Mouse (Mus musculus): ENCODE measurements around the gene Vmn1r236. TPM values are rescaled to one million over a fixed set of nuclear protein-coding genes. Genes with fewer than 3 reads are reported as not detected.

Vmn1r236 gene
- polyA plus RNA-seq (2014; fragmentation: Nextera tagmentation; extraction: Ambion mirVana) = not detected in 2 replicates

DNA sequence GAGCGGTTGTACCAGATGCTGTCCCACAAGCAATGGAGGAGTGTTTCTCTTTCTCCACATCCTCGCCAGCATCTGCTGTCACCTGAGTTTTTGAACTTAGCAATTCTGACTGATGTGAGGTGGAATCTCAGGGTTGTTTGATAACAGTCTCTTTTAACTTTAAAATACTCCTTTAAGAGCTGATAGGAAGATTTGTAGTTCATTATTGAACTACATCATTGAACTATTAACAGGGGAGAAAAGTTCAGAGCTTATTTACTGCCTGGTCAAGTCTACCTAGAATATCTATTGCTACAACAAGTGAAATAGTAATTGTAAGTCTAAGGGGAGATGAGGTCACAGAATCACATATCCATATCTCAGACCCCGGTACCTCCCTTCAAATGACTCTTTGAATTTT is at the start of gene Vmn1r236:
Gene Vmn1r236, plus strand, starts transcription at position 301 of the 400 bp plus-strand sequence.
- no peak for ATAC-seq (replicated peaks; ENCODE audit: low FRiP score)
- DNase-seq (ENCODE audit: low spot score) = no peak
- H3K4me2 ChIP-seq (ENCODE audit: low read depth, low read length, severe bottlenecking) = no peak within 1 kb of the TSS
- H3K4me3 ChIP-seq (ENCODE audit: low read depth, low read length) = no peak within 1 kb of the TSS
- H3K4me1 ChIP-seq (replicated peaks; ENCODE audit: control insufficient read depth, insufficient read depth, low read length) = no peaks in the 10 kb centered on the region
- H3K27me3 ChIP-seq (ENCODE audit: control insufficient read depth, insufficient read depth, low read length) = no peaks in the 10 kb centered on the region
- no peaks in the 10 kb centered on the region for H3K9me3 ChIP-seq (ENCODE audit: control insufficient read depth, low read length)
- H3K27ac ChIP-seq (ENCODE audit: low read depth, low read length) = no peak within 1 kb of the TSS
- WGBS = 81% methylated on average over 3 of the region's 3 CpGs
- no peak within 1 kb of the TSS for H3K9ac ChIP-seq (ENCODE audit: low read length)
- H3K36me3 ChIP-seq (ENCODE audit: control insufficient read depth, insufficient read depth, low read length) = no peaks in the 10 kb centered on the region

DNA sequence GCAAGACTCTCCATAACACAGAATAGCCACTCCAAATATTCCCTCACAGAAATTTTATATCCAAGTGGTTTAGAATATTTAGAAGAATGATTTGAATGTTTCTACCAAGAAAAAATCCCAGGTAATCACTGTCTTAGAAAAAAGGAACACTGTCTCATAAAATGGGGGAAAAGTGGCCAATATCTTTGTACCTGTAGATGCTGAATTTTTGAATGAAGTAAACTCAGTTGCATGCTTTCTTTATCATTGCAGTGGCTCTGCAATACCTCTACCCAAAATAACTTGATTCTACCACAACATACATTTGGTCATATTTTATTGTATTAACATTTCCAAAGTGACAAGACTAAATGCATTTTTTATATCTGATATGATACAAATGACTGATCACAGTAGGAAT is 26.6 kb upstream of the Vmn1r236 start, which contains the start of gene Vmn1r235:
Gene Vmn1r235, plus strand, starts transcription at position 301 of the 400 bp plus-strand sequence.
- H3K4me3 ChIP-seq (ENCODE audit: low read depth, low read length) = no peak within 1 kb of the TSS
- DNase-seq (ENCODE audit: low spot score) (no peak), ATAC-seq (replicated peaks; ENCODE audit: low FRiP score) (no peak)
- no peaks in the 10 kb centered on the region for H3K4me1 ChIP-seq (replicated peaks; ENCODE audit: control insufficient read depth, insufficient read depth, low read length)
- H3K36me3 ChIP-seq (ENCODE audit: control insufficient read depth, insufficient read depth, low read length) = no peaks in the 10 kb centered on the region
- no peak within 1 kb of the TSS for H3K9ac ChIP-seq (ENCODE audit: low read length)
- no peaks in the 10 kb centered on the region for H3K27me3 ChIP-seq (ENCODE audit: control insufficient read depth, insufficient read depth, low read length)
- no peak within 1 kb of the TSS for H3K4me2 ChIP-seq (ENCODE audit: low read depth, low read length, severe bottlenecking)
- no peak within 1 kb of the TSS for H3K27ac ChIP-seq (ENCODE audit: low read depth, low read length)
- H3K9me3 ChIP-seq (ENCODE audit: control insufficient read depth, low read length) = no peaks in the 10 kb centered on the region; the same call in 1 of the 2 replicates

DNA sequence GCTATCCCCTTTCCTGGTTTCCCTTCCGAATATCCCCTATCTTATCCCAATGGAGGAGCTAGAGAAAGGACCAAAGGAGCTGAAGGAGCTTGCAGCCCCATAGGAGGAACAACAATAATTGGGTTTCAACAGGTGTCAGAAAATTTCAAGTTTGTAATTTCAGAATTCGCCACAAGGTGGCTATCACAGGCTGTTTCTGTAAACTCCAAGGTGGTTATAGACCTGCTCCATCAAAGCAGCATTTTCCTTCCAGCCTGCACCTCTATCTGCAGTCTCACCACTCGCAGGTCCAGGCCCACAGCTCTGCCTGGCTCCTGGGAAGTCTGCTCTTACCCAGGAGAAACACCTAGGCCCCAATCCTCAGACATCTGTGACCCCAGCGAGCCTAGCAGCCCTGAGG is 10.6 kb upstream of the Vmn1r236 start:
- Histone ChIP-seq H3K9me3 (ENCODE audit: control insufficient read depth, low read length) (no peaks in the 10 kb centered on the region; the same call in 1 of the 2 replicates), H3K27me3 (ENCODE audit: control insufficient read depth, insufficient read depth, low read length) (no peaks in the 10 kb centered on the region), H3K4me3 (ENCODE audit: low read depth, low read length) (no peak overlapping the region), H3K4me1 (replicated peaks; ENCODE audit: control insufficient read depth, insufficient read depth, low read length) (no peaks in the 10 kb centered on the region), H3K9ac (ENCODE audit: low read length) (no peak overlapping the region), H3K27ac (ENCODE audit: low read depth, low read length) (no peak overlapping the region), H3K36me3 (ENCODE audit: control insufficient read depth, insufficient read depth, low read length) (no peaks in the 10 kb centered on the region), H3K4me2 (ENCODE audit: low read depth, low read length, severe bottlenecking) (no peak overlapping the region)
- WGBS = 10% methylated on average over 4 of the region's 4 CpGs
- DNase-seq (ENCODE audit: low spot score) = peak; percentile 49
- no peak for ATAC-seq (replicated peaks; ENCODE audit: low FRiP score)

DNA sequence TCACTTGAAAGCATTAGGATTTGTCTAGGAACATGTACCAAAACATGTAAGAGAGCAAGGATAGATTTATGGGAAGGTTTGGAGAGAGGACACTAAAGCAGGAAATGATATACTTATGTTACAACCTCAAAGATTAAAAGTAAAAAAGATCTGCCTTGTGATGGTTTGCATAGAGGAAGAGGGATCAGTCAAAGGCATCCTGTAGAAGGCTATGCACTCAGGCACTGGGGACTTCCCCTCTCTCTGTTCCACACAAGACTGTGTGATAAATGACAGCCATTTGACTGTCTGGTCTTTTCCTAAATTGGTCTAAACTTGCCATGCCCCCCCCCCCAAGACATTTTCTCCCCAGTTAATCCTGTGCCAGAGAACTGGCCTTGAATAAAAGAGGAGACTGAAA is 1.7 kb downstream of the Vmn1r236 start:
- Histone ChIP-seq H3K9me3 (ENCODE audit: control insufficient read depth, low read length) (no peaks in the 10 kb centered on the region), H3K27ac (ENCODE audit: low read depth, low read length) (no peak overlapping the region)
- ATAC-seq (replicated peaks; ENCODE audit: low FRiP score) = no peak

DNA sequence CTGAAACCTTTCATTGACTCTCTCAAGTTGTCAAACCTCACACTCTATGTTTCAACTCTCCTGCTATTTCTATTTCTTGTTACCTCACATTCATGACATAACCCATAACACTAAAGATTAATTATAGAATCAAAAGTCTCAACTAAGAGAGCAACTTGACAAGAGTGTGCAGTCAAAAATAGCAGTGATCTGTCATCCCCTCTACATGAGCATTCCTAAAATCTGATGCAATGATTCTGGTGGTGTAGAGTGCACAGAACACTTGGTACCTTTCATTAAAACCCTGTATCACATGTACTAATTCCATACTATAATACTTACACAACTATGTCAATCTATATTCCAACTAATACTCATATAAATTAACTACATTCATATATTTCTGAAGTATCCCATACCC is 7.0 kb downstream of the Vmn1r236 start:
- Histone ChIP-seq H3K9me3 (ENCODE audit: control insufficient read depth, low read length) (no peaks in the 10 kb centered on the region), H3K4me2 (ENCODE audit: low read depth, low read length, severe bottlenecking) (no peak overlapping the region), H3K27me3 (ENCODE audit: control insufficient read depth, insufficient read depth, low read length) (no peaks in the 10 kb centered on the region), H3K4me3 (ENCODE audit: low read depth, low read length) (no peak overlapping the region), H3K27ac (ENCODE audit: low read depth, low read length) (no peak overlapping the region), H3K9ac (ENCODE audit: low read length) (no peak overlapping the region), H3K4me1 (replicated peaks; ENCODE audit: control insufficient read depth, insufficient read depth, low read length) (no peaks in the 10 kb centered on the region), H3K36me3 (ENCODE audit: control insufficient read depth, insufficient read depth, low read length) (no peaks in the 10 kb centered on the region)
- ATAC-seq (replicated peaks; ENCODE audit: low FRiP score) = no peak
- no peak for DNase-seq (ENCODE audit: low spot score)

More for the DNA sequence above, 1.7 kb downstream of the Vmn1r236 start:
- Histone ChIP-seq H3K4me1 (replicated peaks; ENCODE audit: control insufficient read depth, insufficient read depth, low read length) (no peaks in the 10 kb centered on the region), H3K36me3 (ENCODE audit: control insufficient read depth, insufficient read depth, low read length) (no peaks in the 10 kb centered on the region), H3K9ac (ENCODE audit: low read length) (no peak overlapping the region), H3K27me3 (ENCODE audit: control insufficient read depth, insufficient read depth, low read length) (no peaks in the 10 kb centered on the region), H3K4me3 (ENCODE audit: low read depth, low read length) (no peak overlapping the region), H3K4me2 (ENCODE audit: low read depth, low read length, severe bottlenecking) (no peak overlapping the region)
- DNase-seq (ENCODE audit: low spot score) = no peak

DNA sequence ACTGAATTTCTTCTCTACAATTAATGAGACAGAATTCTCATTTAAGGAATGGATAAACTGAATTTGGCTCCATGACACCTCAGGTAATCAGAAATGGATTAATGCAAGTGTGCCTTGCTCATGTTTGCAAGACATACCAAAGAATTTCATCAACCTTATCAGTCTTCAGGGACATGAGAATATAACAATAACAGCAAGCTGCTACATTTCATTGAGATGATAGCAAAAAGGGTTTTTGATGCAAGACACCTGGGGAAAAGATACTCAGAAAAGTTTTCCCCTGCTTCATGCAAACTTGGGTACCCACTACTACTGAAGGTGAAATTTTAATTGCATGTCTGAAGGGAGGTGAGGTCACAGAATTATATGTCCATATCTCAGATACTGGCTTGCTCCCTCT is 28.8 kb downstream of the Vmn1r236 start, which contains the start of gene Vmn1r237:
Gene Vmn1r237, plus strand, starts transcription at position 301 of the 400 bp plus-strand sequence.
- no peak within 1 kb of the TSS for H3K4me2 ChIP-seq (ENCODE audit: low read depth, low read length, severe bottlenecking)
- ATAC-seq (replicated peaks; ENCODE audit: low FRiP score) = no peak

More for the DNA sequence above, 28.8 kb downstream of the Vmn1r236 start, which contains the start of gene Vmn1r237:
- Histone ChIP-seq H3K9ac (ENCODE audit: low read length) (no peak within 1 kb of the TSS), H3K36me3 (ENCODE audit: control insufficient read depth, insufficient read depth, low read length) (no peaks in the 10 kb centered on the region), H3K27me3 (ENCODE audit: control insufficient read depth, insufficient read depth, low read length) (no peaks in the 10 kb centered on the region), H3K27ac (ENCODE audit: low read depth, low read length) (no peak within 1 kb of the TSS), H3K9me3 (ENCODE audit: control insufficient read depth, low read length) (no peaks in the 10 kb centered on the region; the same call in 1 of the 2 replicates), H3K4me1 (replicated peaks; ENCODE audit: control insufficient read depth, insufficient read depth, low read length) (no peaks in the 10 kb centered on the region), H3K4me3 (ENCODE audit: low read depth, low read length) (no peak within 1 kb of the TSS)
- no peak for DNase-seq (ENCODE audit: low spot score)

Small RNAs within 50 kb of the gene (microRNA-seq; reads per million reads assigned to microRNA genes)
- not detected for gene Gm26384 (ENCODE audit: insufficient number of aligned reads)

Other genes with a start within 250 kb of the Vmn1r236 start
- gene Vmn1r234, start 56.9 kb upstream of the Vmn1r236 start, polyA plus RNA-seq (2014; fragmentation: Nextera tagmentation; extraction: Ambion mirVana) = not detected in 2 replicates
- not detected in 2 replicates for gene Vmn1r235, start 26.5 kb upstream of the Vmn1r236 start, polyA plus RNA-seq (2014; fragmentation: Nextera tagmentation; extraction: Ambion mirVana)
- gene Vmn1r237, start 28.9 kb downstream of the Vmn1r236 start, polyA plus RNA-seq (2014; fragmentation: Nextera tagmentation; extraction: Ambion mirVana) = not detected in 2 replicates
- gene Zfp677, start 100.8 kb downstream of the Vmn1r236 start, polyA plus RNA-seq (2014; fragmentation: Nextera tagmentation; extraction: Ambion mirVana) = 2.3 and 2.9 TPM in 2 replicates
- gene Zfp54, start 140.3 kb downstream of the Vmn1r236 start, polyA plus RNA-seq (2014; fragmentation: Nextera tagmentation; extraction: Ambion mirVana) = 1.8 and 2.4 TPM in 2 replicates
- 13.7 and 14.6 TPM in 2 replicates for gene Zfp51, start 167.4 kb downstream of the Vmn1r236 start, polyA plus RNA-seq (2014; fragmentation: Nextera tagmentation; extraction: Ambion mirVana)
- gene Zfp53, start 206.1 kb downstream of the Vmn1r236 start, polyA plus RNA-seq (2014; fragmentation: Nextera tagmentation; extraction: Ambion mirVana) = 9.6 TPM in 2 replicates